ENCODE assay signal across 20 mouse cellular contexts in genomic region chr10:9294620-9295019, GRCm38 (mm10).
A peak's percentile ranks its signal among the peaks of the same experiment; 100 is the strongest.
DNase-seq lines count a peak whose midpoint lies in the region; ATAC-seq and TF ChIP-seq lines count a peak whose summit lies in the region.
"Had no signal": no experiment of that assay in that cellular context is flagged by ENCODE, and none has a peak within 500 bp of the region (broad histone marks: within the 10 kb centered on the region; RNA-seq: fewer than 3 reads in every experiment).

No protein-coding gene starts in this region.

- no peak overlapping the region for H3K27ac ChIP-seq in forebrain, postnatal 0 days (ENCODE audit: low read depth, low read length)
- H3K27ac ChIP-seq in forebrain, embryonic 14.5 days (ENCODE audit: low read depth, low read length), result no peak overlapping the region
- H3K27ac ChIP-seq in neural tube, embryonic 11.5 days (ENCODE audit: low read depth, low read length), result no peak overlapping the region
- H3K27ac ChIP-seq in neural tube, embryonic 15.5 days (replicated peaks), result no peak overlapping the region
- no peak overlapping the region for H3K27ac ChIP-seq in neural tube, embryonic 14.5 days (ENCODE audit: low read depth, low read length)
- H3K27ac ChIP-seq in midbrain, postnatal 0 days (ENCODE audit: low read depth, low read length), result no peak overlapping the region
- H3K27ac ChIP-seq: embryonic facial prominence, embryonic 13.5 days; embryonic facial prominence, embryonic 15.5 days; forebrain, embryonic 10.5 days; forebrain, embryonic 12.5 days; forebrain, embryonic 15.5 days had no signal

- H3K4me1 ChIP-seq in forebrain, postnatal 0 days (ENCODE audit: insufficient read depth), result peaks cover 10% of the 10 kb centered on the region; the same call in 1 of the 2 replicates
- H3K4me1 ChIP-seq in forebrain, embryonic 14.5 days (ENCODE audit: control insufficient read depth, insufficient read depth, low read length), result peaks cover 9% of the 10 kb centered on the region; the same call in 1 of the 2 replicates
- H3K4me1 ChIP-seq in neural tube, embryonic 11.5 days (ENCODE audit: control insufficient read depth, insufficient read depth, low read length), result peaks cover 3% of the 10 kb centered on the region; the same call in 1 of the 2 replicates
- H3K4me1 ChIP-seq in neural tube, embryonic 15.5 days, result peaks cover 3% of the 10 kb centered on the region; the same call in 1 of the 2 replicates
- H3K4me1 ChIP-seq in neural tube, embryonic 14.5 days (ENCODE audit: control insufficient read depth, insufficient read depth, low read length), result no peaks in the 10 kb centered on the region
- peaks cover 3% of the 10 kb centered on the region; the same call in 1 of the 2 replicates for H3K4me1 ChIP-seq in midbrain, postnatal 0 days (ENCODE audit: insufficient read depth, low read length)
- H3K4me1 ChIP-seq: embryonic facial prominence, embryonic 13.5 days; embryonic facial prominence, embryonic 15.5 days; forebrain, embryonic 10.5 days had no signal

- H3K9ac ChIP-seq in forebrain, postnatal 0 days, result no peak overlapping the region
- no peak overlapping the region for H3K9ac ChIP-seq in forebrain, embryonic 14.5 days (ENCODE audit: low read length)
- no peak overlapping the region for H3K9ac ChIP-seq in neural tube, embryonic 11.5 days (ENCODE audit: low read length)
- H3K9ac ChIP-seq in neural tube, embryonic 15.5 days (replicated peaks), result no peak overlapping the region
- no peak overlapping the region for H3K9ac ChIP-seq in neural tube, embryonic 14.5 days (replicated peaks; ENCODE audit: low read depth, low read length)
- H3K9ac ChIP-seq in midbrain, postnatal 0 days (replicated peaks; ENCODE audit: low read length, poor library complexity, severe bottlenecking), result no peak overlapping the region
- H3K9ac ChIP-seq: embryonic facial prominence, embryonic 13.5 days; embryonic facial prominence, embryonic 15.5 days; forebrain, embryonic 12.5 days; forebrain, embryonic 15.5 days had no signal

- H3K4me3 ChIP-seq in forebrain, postnatal 0 days (ENCODE audit: low read depth, low read length), result no peak overlapping the region
- H3K4me3 ChIP-seq in forebrain, embryonic 14.5 days (ENCODE audit: low read depth, low read length), result no peak overlapping the region
- no peak overlapping the region for H3K4me3 ChIP-seq in neural tube, embryonic 11.5 days (ENCODE audit: low read depth, low read length)
- no peak overlapping the region for H3K4me3 ChIP-seq in neural tube, embryonic 15.5 days (replicated peaks)
- no peak overlapping the region for H3K4me3 ChIP-seq in neural tube, embryonic 14.5 days (ENCODE audit: low read depth, low read length)
- H3K4me3 ChIP-seq in midbrain, postnatal 0 days (ENCODE audit: low read depth, low read length), result no peak overlapping the region
- H3K4me3 ChIP-seq: embryonic facial prominence, embryonic 13.5 days; embryonic facial prominence, embryonic 15.5 days; erythroblast, embryonic 14.5 days; forebrain, embryonic 10.5 days; forebrain, embryonic 12.5 days; forebrain, embryonic 15.5 days had no signal

- peak; percentile 25 for DNase-seq in forebrain, postnatal 0 days
- DNase-seq in forebrain, embryonic 14.5 days (ENCODE audit: low spot score), result no peak
- DNase-seq in neural tube, embryonic 11.5 days (ENCODE audit: low spot score), result peak; percentile 12
- peak; percentile 39 for DNase-seq in mesoderm, embryonic 11.5 days (ENCODE audit: low read depth, low spot score)
- no peak for DNase-seq in midbrain, postnatal 0 days (ENCODE audit: low spot score)
- DNase-seq: adrenal gland, adult 2 months; adrenal gland, postnatal 25 days; cerebellum, adult 11 months; cerebellum, adult 18-20 months; cerebellum, adult 8-10 months; cerebellum, adult 9-11 months; cerebellum, postnatal 36 days had no signal

- no peak for TF ChIP-seq CTCF in forebrain, postnatal 0 days (IDR thresholded peaks at IDR 0.05; ENCODE audit: low read depth)
- TF ChIP-seq CTCF in midbrain, postnatal 0 days (IDR thresholded peaks at IDR 0.05), result no peak

- no peaks in the 10 kb centered on the region for H3K36me3 ChIP-seq in forebrain, postnatal 0 days (ENCODE audit: insufficient read depth)
- H3K36me3 ChIP-seq in forebrain, embryonic 14.5 days (ENCODE audit: control insufficient read depth, insufficient read depth, low read length), result no peaks in the 10 kb centered on the region
- H3K36me3 ChIP-seq in neural tube, embryonic 11.5 days (ENCODE audit: control insufficient read depth, insufficient read depth, low read length), result no peaks in the 10 kb centered on the region
- no peaks in the 10 kb centered on the region for H3K36me3 ChIP-seq in neural tube, embryonic 15.5 days
- H3K36me3 ChIP-seq in neural tube, embryonic 14.5 days (ENCODE audit: control insufficient read depth, insufficient read depth, low read length), result no peaks in the 10 kb centered on the region
- H3K36me3 ChIP-seq in midbrain, postnatal 0 days (ENCODE audit: insufficient read depth, low read length), result no peaks in the 10 kb centered on the region
- H3K36me3 ChIP-seq: embryonic facial prominence, embryonic 13.5 days; embryonic facial prominence, embryonic 15.5 days; forebrain, embryonic 10.5 days; forebrain, embryonic 12.5 days; forebrain, embryonic 15.5 days had no signal

- WGBS in forebrain, postnatal 0 days, result 57% methylated on average over 2 of the region's 2 CpGs
- 79% methylated on average over 2 of the region's 2 CpGs for WGBS in forebrain, embryonic 14.5 days
- WGBS in neural tube, embryonic 11.5 days, result 34% methylated on average over 2 of the region's 2 CpGs
- 23% methylated on average over 2 of the region's 2 CpGs for WGBS in neural tube, embryonic 15.5 days
- 18% methylated on average over 2 of the region's 2 CpGs for WGBS in neural tube, embryonic 14.5 days
- 75% methylated on average over 2 of the region's 2 CpGs for WGBS in midbrain, postnatal 0 days

- no peak overlapping the region for H3K4me2 ChIP-seq in forebrain, postnatal 0 days (ENCODE audit: low read depth)
- H3K4me2 ChIP-seq in forebrain, embryonic 14.5 days (ENCODE audit: low read length), result no peak overlapping the region
- H3K4me2 ChIP-seq in neural tube, embryonic 11.5 days (ENCODE audit: low read depth), result no peak overlapping the region
- no peak overlapping the region for H3K4me2 ChIP-seq in neural tube, embryonic 15.5 days
- H3K4me2 ChIP-seq in neural tube, embryonic 14.5 days (ENCODE audit: low read depth, low read length), result no peak overlapping the region
- no peak overlapping the region for H3K4me2 ChIP-seq in midbrain, postnatal 0 days (ENCODE audit: low read depth, low read length, poor library complexity, severe bottlenecking)
- H3K4me2 ChIP-seq: embryonic facial prominence, embryonic 13.5 days; embryonic facial prominence, embryonic 15.5 days; forebrain, embryonic 12.5 days; forebrain, embryonic 15.5 days had no signal

- H3K9me3 ChIP-seq in forebrain, postnatal 0 days (ENCODE audit: low read length), result no peaks in the 10 kb centered on the region
- no peaks in the 10 kb centered on the region for H3K9me3 ChIP-seq in forebrain, embryonic 14.5 days (replicated peaks; ENCODE audit: control insufficient read depth, low read length)
- no peaks in the 10 kb centered on the region for H3K9me3 ChIP-seq in neural tube, embryonic 11.5 days (ENCODE audit: control insufficient read depth, low read length)
- no peaks in the 10 kb centered on the region for H3K9me3 ChIP-seq in neural tube, embryonic 15.5 days (replicated peaks)
- no peaks in the 10 kb centered on the region for H3K9me3 ChIP-seq in neural tube, embryonic 14.5 days (ENCODE audit: control insufficient read depth, low read length)
- H3K9me3 ChIP-seq in midbrain, postnatal 0 days (ENCODE audit: low read length), result no peaks in the 10 kb centered on the region
- H3K9me3 ChIP-seq: embryonic facial prominence, embryonic 13.5 days; embryonic facial prominence, embryonic 15.5 days; forebrain, embryonic 10.5 days; forebrain, embryonic 12.5 days; forebrain, embryonic 15.5 days had no signal

- no peaks in the 10 kb centered on the region for H3K27me3 ChIP-seq in forebrain, postnatal 0 days (ENCODE audit: insufficient read depth, low read length)
- H3K27me3 ChIP-seq in forebrain, embryonic 14.5 days (replicated peaks; ENCODE audit: control insufficient read depth, insufficient read depth, low read length), result no peaks in the 10 kb centered on the region
- no peaks in the 10 kb centered on the region for H3K27me3 ChIP-seq in neural tube, embryonic 11.5 days (ENCODE audit: control insufficient read depth, insufficient read depth, low read length)
- no peaks in the 10 kb centered on the region for H3K27me3 ChIP-seq in neural tube, embryonic 15.5 days (replicated peaks)
- no peaks in the 10 kb centered on the region for H3K27me3 ChIP-seq in neural tube, embryonic 14.5 days (ENCODE audit: control insufficient read depth, insufficient read depth, low read length)
- no peaks in the 10 kb centered on the region for H3K27me3 ChIP-seq in midbrain, postnatal 0 days (ENCODE audit: insufficient read depth, low read length)
- H3K27me3 ChIP-seq: embryonic facial prominence, embryonic 13.5 days; embryonic facial prominence, embryonic 15.5 days; forebrain, embryonic 12.5 days; forebrain, embryonic 15.5 days had no signal

- ATAC-seq in forebrain, postnatal 0 days, result no peak; the same call in 1 of the 2 replicates
- no peak for ATAC-seq in forebrain, embryonic 14.5 days
- peak; percentile 39; the same call in 1 of the 2 replicates for ATAC-seq in neural tube, embryonic 11.5 days (ENCODE audit: insufficient read depth, low FRiP score, low TSS enrichment)
- no peak for ATAC-seq in neural tube, embryonic 15.5 days (ENCODE audit: low FRiP score)
- ATAC-seq in neural tube, embryonic 14.5 days (ENCODE audit: low read depth), result peak; percentile 23; the same call in 1 of the 2 replicates
- ATAC-seq in midbrain, postnatal 0 days (ENCODE audit: low FRiP score), result no peak

Comparison
In these comparisons a context has a peak if more than half of its experiments do, and no peak if none do; other contexts are left out.
1. ATAC-seq: peak in neural tube, embryonic 11.5 days (single experiment) and neural tube, embryonic 14.5 days (single experiment); none in forebrain, postnatal 0 days (single experiment), forebrain, embryonic 14.5 days (single experiment), neural tube, embryonic 15.5 days (single experiment) and midbrain, postnatal 0 days (single experiment).
2. DNase-seq: peak in forebrain, postnatal 0 days (single experiment), neural tube, embryonic 11.5 days (single experiment) and mesoderm, embryonic 11.5 days (single experiment); none in forebrain, embryonic 14.5 days (single experiment) and midbrain, postnatal 0 days (single experiment).